Mouse (Mus musculus): Measurements from ENCODE around the gene Strada.
"Not testable (repeated sequence)": the region's sequence is repeated elsewhere in the genome, so short reads cannot be mapped to it uniquely, and the experiment has no call there.

Gene Strada

GRCm38 (mm10) chr11:106158081-106158929, 43.7 kb downstream of the Strada start:
- in situ Hi-C loops (cut with MboI; ENCODE audit: low sequenced_read_pairs), result no loop called here

DNA sequence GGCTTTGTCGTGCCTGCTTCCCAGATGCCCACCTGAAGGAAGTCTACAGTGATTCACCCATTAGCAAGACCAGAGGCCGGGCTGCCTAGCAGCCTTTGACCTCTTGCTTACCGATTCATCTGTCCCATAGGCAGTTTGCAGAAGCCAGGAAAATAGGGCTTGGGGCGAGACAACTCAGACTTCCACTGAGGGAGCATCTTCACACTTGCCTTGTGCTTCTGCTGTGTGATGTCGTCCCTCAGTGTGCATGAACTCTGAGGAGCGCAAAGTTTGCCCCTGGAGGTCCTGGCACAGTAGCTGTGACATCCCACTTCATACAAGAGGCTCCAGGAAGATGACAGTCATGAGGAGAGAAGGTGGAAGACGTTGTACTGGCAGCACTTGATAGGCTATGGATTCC, 44.8 kb downstream of the Strada start:
- in situ Hi-C loops (cut with MboI; ENCODE audit: low sequenced_read_pairs), result no loop called here

DNA sequence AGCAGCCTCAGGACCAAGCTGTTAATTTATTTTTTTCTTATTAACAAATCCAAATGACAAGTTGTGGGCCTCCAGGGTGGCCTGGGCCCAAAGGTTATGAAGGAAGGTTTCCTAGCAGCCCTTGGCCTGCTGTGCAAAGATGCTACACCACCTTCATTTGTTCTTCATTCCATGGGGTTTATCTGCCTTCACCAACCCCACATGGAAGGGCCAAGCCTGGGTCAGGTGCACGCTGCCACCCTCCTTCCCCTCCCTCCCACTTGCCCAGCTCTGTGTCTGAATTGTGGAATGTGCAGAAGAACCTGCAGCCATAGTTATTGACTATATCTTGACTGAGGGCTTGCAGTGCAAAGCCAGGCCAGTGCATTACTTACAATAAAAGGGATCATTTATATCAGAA, 45.7 kb downstream of the Strada start:
- in situ Hi-C loops (cut with MboI; ENCODE audit: low sequenced_read_pairs), result no loop called here

DNA sequence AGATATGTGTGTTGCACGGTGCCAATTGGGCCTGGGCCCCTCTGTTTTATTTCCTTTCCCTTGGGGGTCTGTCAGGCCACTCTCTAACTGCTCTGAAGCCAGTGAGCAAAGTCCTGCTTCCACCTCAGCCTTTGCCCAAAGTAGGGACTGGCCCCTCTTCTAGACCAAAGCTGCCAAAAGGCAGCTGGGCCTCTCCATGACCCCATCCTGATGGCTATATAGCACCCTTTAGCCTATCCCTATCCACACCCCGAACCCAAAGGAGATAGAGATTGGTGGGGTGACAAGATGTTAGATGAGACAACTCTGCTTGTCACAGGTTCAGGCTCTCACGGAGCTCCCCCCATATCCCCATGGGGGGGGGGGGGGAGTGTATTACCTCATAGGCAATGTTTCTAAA, 46.2 kb downstream of the Strada start:
- in situ Hi-C loops (cut with MboI; ENCODE audit: low sequenced_read_pairs), result no loop called here

- in situ Hi-C loops (cut with MboI; ENCODE audit: low sequenced_read_pairs), result no loop called here
Observed at GRCm38 (mm10) chr11:106154770-106155169, 47.2 kb downstream of the Strada start.

GRCm38 (mm10) chr11:106154091-106154490, 47.9 kb downstream of the Strada start:
- in situ Hi-C loops (cut with MboI; ENCODE audit: low sequenced_read_pairs), result no loop called here

DNA sequence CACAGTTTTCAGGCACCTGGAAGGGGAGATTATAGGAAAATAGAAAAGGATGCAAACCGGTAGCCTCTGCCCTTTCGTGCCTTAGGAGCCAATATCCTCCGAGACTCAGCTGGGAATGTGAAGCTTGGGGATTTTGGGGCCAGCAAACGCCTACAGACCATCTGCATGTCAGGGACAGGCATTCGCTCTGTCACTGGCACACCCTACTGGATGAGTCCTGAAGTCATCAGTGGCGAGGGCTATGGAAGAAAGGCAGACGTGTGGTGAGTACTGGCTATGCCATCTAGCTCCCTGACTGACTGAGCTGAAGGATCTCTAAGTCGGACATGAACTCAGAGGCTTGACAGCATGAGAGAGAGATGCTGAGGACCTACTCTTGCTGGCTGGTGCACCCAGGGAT, 49.8 kb downstream of the Strada start:
- in situ Hi-C loops (cut with MboI; ENCODE audit: low sequenced_read_pairs), result no loop called here

- in situ Hi-C loops (cut with MboI; ENCODE audit: low sequenced_read_pairs), result no loop called here
Observed at GRCm38 (mm10) chr11:106151219-106151618, 50.7 kb downstream of the Strada start.

DNA sequence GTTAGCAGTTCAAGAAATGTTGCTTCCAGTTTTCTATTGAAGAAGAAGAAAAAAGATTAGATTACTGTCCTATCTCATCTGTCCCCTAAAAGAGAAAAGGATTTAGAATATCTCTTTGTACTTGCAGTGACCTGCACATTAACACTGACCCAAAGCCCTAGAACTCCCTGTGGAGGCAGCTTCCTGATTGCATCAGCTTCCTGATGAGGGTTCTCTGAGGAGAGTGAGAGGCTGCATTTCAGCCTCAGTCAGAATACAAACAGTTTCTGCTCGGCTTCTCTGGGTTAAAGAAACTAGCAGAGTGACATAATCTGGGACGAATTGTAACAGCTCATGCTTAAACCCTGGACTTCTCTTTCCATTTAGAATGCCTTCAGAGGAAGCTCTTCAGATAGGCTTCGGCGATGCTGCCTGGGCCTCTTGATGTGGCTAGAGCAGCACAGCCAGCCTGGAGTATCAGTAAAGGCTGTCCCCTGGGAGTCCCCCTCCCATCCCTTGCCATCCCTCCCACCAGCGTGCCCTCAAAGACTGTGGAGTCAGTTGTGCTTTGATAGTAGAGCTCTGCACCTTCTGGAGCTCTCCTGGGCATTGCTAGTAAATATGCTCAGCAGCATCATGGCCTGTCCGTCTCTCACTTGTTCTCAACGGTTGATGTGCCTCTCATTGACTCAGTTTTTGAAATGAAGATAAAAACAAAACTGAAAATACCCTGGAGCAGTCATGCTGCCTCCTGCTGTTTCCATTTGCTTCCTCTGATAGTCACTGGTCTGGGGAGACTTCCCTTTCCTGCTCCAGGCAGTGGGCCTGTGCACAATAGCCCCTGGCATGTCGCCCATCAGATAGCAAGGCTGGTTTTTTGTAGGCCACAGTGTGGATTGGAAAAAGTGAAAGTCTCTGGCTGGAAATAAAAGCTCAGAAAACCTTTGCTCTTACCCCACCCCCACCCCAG, 67.1 kb downstream of the Strada start:
- in situ Hi-C loops (cut with MboI; ENCODE audit: low sequenced_read_pairs), result no loop called here

DNA sequence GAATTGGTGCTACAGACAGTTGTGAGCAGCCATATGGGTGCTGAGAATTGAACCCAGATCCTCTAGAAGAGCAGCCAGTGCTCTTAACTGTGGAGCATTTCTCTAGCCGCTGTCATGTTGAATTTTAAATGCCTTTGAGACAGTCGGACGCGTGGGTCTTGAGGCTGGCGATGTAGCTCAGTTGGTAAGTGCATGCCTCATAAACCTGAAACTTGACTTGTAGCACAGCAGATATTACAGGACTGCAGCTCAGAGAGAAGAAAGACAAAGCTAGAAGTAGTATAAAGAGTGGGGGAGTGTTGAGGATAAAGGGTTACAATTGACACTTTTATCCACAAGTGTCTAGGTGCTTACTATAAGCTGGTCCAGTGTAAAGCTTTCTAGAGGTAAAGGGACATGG, 69.5 kb downstream of the Strada start:
- in situ Hi-C loops (cut with MboI; ENCODE audit: low sequenced_read_pairs), result no loop called here

GRCm38 (mm10) chr11:106129477-106129876, 72.5 kb downstream of the Strada start:
- in situ Hi-C loops (cut with MboI; ENCODE audit: low sequenced_read_pairs), result no loop called here

DNA sequence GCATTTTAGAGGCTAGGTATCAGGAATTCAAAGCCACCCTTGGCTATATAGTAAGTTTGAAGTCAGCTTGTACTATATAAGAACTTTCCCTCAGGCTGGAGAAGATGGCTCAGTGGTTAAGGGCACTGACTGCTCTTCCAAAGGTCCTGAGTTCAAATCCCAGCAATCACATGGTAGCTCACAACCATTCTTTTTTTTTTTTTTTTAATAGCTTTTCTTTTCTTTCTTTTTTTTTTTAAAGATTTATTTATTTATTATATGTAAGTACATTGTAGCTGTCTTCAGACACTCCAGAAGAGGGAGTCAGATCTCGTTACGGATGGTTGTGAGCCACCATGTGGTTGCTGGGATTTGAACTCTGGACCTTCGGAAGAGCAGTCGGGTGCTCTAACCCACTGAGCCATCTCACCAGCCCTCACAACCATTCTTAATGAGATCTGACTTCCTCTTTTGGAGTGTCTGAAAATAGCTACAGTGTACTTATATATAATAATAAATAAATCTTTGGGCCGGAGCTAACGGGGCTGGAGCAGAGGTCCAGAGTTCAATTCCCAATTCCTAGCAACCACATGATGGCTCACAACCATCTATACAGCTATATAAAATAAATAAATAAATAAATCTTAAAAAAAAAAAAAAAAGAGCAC, 75.1 kb downstream of the Strada start:
- in situ Hi-C loops (cut with MboI; ENCODE audit: low sequenced_read_pairs), result not testable (repeated sequence)

DNA sequence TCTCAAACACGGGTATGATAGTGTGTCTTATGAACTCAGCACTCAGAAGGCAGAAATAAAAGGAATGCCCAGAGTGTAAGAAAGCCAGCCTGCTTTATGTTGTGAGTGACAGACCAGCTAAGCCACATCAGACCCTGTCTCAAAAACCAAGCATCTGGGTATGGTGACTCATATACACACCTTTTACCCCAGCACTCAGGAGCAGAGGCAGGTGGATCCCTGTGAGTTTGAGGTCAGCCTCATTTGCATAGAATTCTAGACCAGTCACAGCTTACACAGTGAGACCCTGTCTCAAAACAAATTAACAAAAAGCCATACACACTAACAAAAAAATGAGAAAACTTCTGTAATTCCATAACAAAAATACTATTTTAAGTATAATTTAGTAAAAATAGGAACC, 76.1 kb downstream of the Strada start:
- in situ Hi-C loops (cut with MboI; ENCODE audit: low sequenced_read_pairs), result no loop called here

DNA sequence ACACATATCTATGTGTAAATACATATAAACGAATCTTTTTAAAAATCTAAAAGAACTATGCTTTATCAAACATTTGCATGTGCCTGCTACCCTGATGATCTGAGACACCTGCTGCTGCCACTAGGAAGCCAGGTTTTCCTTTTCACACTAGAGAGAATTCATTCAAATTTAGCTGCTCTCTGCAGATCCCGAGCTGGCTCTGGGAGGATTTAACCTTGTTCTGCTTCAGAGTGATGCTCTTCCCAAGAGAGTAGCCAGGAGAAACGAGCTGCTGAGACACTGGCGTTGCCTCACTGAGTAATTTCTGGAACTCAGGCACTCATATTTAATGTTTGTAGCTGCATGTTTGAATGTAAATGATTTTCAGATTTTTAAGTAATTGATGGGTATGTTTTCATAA, 77.2 kb downstream of the Strada start:
- in situ Hi-C loops (cut with MboI; ENCODE audit: low sequenced_read_pairs), result no loop called here

GRCm38 (mm10) chr11:106122736-106123135, 79.2 kb downstream of the Strada start:
- in situ Hi-C loops (cut with MboI; ENCODE audit: low sequenced_read_pairs), result no loop called here

DNA sequence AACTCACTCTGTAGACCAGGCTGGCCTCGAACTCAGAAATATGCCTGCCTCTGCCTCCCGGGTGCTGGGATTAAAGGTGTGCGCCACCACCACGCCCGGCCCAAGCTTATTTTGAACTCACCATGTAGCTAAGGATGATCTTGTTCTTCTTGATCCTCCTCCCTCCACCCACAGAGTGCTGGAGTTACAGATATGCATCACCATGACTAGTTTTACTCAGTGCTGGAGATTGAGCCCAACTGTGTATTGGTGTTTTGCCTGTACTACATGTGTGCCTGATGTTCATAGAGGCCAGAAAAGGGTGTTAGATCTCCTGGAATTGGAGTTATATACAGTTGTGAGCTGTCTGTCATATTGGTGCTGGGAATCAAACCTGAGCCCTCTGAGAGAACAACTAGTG, 79.7 kb downstream of the Strada start:
- in situ Hi-C loops (cut with MboI; ENCODE audit: low sequenced_read_pairs), result no loop called here

Data from CH12F3 (cell line).